Mouse (Mus musculus) MEL (cell line): Measurements from ENCODE around the gene Taok1. TPM values are rescaled to one million over a fixed set of nuclear protein-coding genes. Genes with fewer than 3 reads are reported as not detected.

Experiments used
- DNase-seq: peaks from one replicate; pipeline ENCODE4 v3.0.0; 2011; ENCODE audit warnings: low read depth, low spot score
- H3K27ac ChIP-seq: 2 replicates; pipeline ENCODE4 v1.5.1; 2012; ENCODE audit warnings: low read depth, mild to moderate bottlenecking, control low read depth, low read length, moderate library complexity; ENCODE audit not compliant: control insufficient read depth
- H3K27me3 ChIP-seq, 2 experiments: fragments of 150-350 bp in 1 of 2; sonication (generic) in 1 of 2; 2 replicates each; pipeline ENCODE4 v1.6.1; 2012; ENCODE audit warnings: low read length in 2 of 2, mild to moderate bottlenecking in 2 of 2, improper control_type of control experiment in 1 of 2, moderate library complexity in 1 of 2; ENCODE audit not compliant: insufficient read depth in 2 of 2, control insufficient read depth in 1 of 2
- H3K36me3 ChIP-seq, 2 experiments: 2 replicates each; pipeline ENCODE4 v1.6.1; 2012 to 2014; ENCODE audit warnings: low read length in 2 of 2, improper control_type of control experiment in 1 of 2, inconsistent platforms in 1 of 2, mild to moderate bottlenecking in 1 of 2; ENCODE audit not compliant: insufficient read depth in 2 of 2, control insufficient read depth in 1 of 2
- H3K4me1 ChIP-seq, 2 experiments: fragments of 150-350 bp in 1 of 2; sonication (generic) in 1 of 2; 2 replicates each; pipeline ENCODE4 v1.6.1; 2012; ENCODE audit warnings: low read length in 2 of 2, improper control_type of control experiment in 1 of 2, mild to moderate bottlenecking in 1 of 2; ENCODE audit not compliant: insufficient read depth in 2 of 2, control insufficient read depth in 1 of 2
- H3K4me3 ChIP-seq, 2 experiments: fragments of 150-350 bp in 1 of 2; sonication (generic) in 1 of 2; 2 replicates each; pipeline ENCODE4 v1.5.1; 2012; ENCODE audit warnings: low read depth in 2 of 2, low read length in 2 of 2, mild to moderate bottlenecking in 2 of 2, moderate library complexity in 2 of 2, control low read depth in 1 of 2, improper control_type of control experiment in 1 of 2; ENCODE audit not compliant: control insufficient read depth in 1 of 2, insufficient read depth in 1 of 2
- H3K79me2 ChIP-seq: 2 replicates; pipeline ENCODE4 v1.6.1; 2012; ENCODE audit warnings: mild to moderate bottlenecking, low read length, moderate library complexity; ENCODE audit not compliant: control insufficient read depth, poor library complexity, insufficient read depth
- H3K9ac ChIP-seq: 2 replicates; pipeline ENCODE4 v1.6.1; 2012; ENCODE audit warnings: low read depth, mild to moderate bottlenecking, control low read depth, low read length, moderate library complexity; ENCODE audit not compliant: control insufficient read depth, poor library complexity, severe bottlenecking
- H3K9me3 ChIP-seq: fragments of 150-350 bp; sonication (generic); replicated peaks from 2 replicates; pipeline ENCODE4 v1.6.1; 2012; ENCODE audit warnings: mild to moderate bottlenecking, low read length, improper control_type of control experiment, moderate library complexity; ENCODE audit not compliant: insufficient read depth
- CHD1 ChIP-seq: IDR thresholded peaks from 2 replicates; pipeline ENCODE4 v1.6.1; 2012; ENCODE audit warnings: low read depth, mild to moderate bottlenecking, inconsistent platforms, low read length, improper control_type of control experiment
- CHD2 ChIP-seq: IDR thresholded peaks from 2 replicates; pipeline ENCODE4 v1.6.1; 2011; ENCODE audit warnings: low read length, improper control_type of control experiment
- CTCF ChIP-seq, 3 experiments: IDR thresholded peaks in 2 of 3; conservative IDR thresholded peaks in 1 of 3; 2 replicates each; pipeline ENCODE4 v1.5.1; 2011 to 2012; ENCODE audit warnings: low read length in 3 of 3, low read depth in 2 of 3, mild to moderate bottlenecking in 2 of 3, improper control_type of control experiment in 1 of 3, inconsistent platforms in 1 of 3, mixed read lengths in 1 of 3, moderate library complexity in 1 of 3; ENCODE audit not compliant: control insufficient read depth in 1 of 3, insufficient read depth in 1 of 3, poor library complexity in 1 of 3, severe bottlenecking in 1 of 3
- E2F4 ChIP-seq: IDR thresholded peaks from 2 replicates; pipeline ENCODE4 v1.6.1; 2011; ENCODE audit warnings: low read depth, low read length, improper control_type of control experiment, borderline replicate concordance
- ELF1 ChIP-seq: IDR thresholded peaks from 2 replicates; pipeline ENCODE4 v1.6.1; 2014; ENCODE audit warnings: low read depth, mild to moderate bottlenecking, inconsistent platforms, low read length, improper control_type of control experiment, moderate library complexity
- EP300 ChIP-seq, 2 experiments: IDR thresholded peaks; 2 replicates each; pipeline ENCODE4 v1.6.1; 2011; ENCODE audit warnings: improper control_type of control experiment in 2 of 2, low read length in 2 of 2, low read depth in 1 of 2, mild to moderate bottlenecking in 1 of 2
- ETS1 ChIP-seq: IDR thresholded peaks from 2 replicates; pipeline ENCODE4 v1.6.1; 2012; ENCODE audit warnings: low read depth, mild to moderate bottlenecking, inconsistent platforms, low read length, improper control_type of control experiment, moderate library complexity
- GATA1 ChIP-seq: IDR thresholded peaks from 2 replicates; pipeline ENCODE4 v1.6.1; 2011; ENCODE audit warnings: low read depth, low read length, improper control_type of control experiment
- HCFC1 ChIP-seq: IDR thresholded peaks from 2 replicates; pipeline ENCODE4 v1.6.1; 2012; ENCODE audit warnings: low read depth, mild to moderate bottlenecking, inconsistent platforms, low read length, improper control_type of control experiment, moderate library complexity
- JUND ChIP-seq: IDR thresholded peaks from 2 replicates; pipeline ENCODE4 v1.6.1; 2011; ENCODE audit warnings: low read depth, mild to moderate bottlenecking, improper control_type of control experiment, low read length
- KAT2A ChIP-seq: conservative IDR thresholded peaks from 2 replicates; pipeline ENCODE4 v1.6.1; 2012; ENCODE audit warnings: low read depth, low read length, improper control_type of control experiment, inconsistent platforms
- MAX ChIP-seq: IDR thresholded peaks from 2 replicates; pipeline ENCODE4 v1.6.1; 2011; ENCODE audit warnings: low read length, improper control_type of control experiment
- MAZ ChIP-seq: IDR thresholded peaks from 2 replicates; pipeline ENCODE4 v1.6.1; 2012; ENCODE audit warnings: low read depth, mild to moderate bottlenecking, inconsistent platforms, low read length, improper control_type of control experiment
- MEF2A ChIP-seq: IDR thresholded peaks from 2 replicates; pipeline ENCODE4 v1.6.1; 2014; ENCODE audit warnings: low read depth, mild to moderate bottlenecking, inconsistent platforms, low read length, improper control_type of control experiment; ENCODE audit not compliant: poor library complexity, insufficient replicate concordance, severe bottlenecking; ENCODE audit errors: extremely low read depth
- MXI1 ChIP-seq: IDR thresholded peaks from 2 replicates; pipeline ENCODE4 v1.6.1; 2011; ENCODE audit warnings: mild to moderate bottlenecking, low read depth, low read length, improper control_type of control experiment
- MYC ChIP-seq: IDR thresholded peaks from 2 replicates; pipeline ENCODE4 v1.6.1; 2011; ENCODE audit warnings: low read depth, mild to moderate bottlenecking, low read length, improper control_type of control experiment, moderate library complexity
- NELFE ChIP-seq: IDR thresholded peaks from 2 replicates; pipeline ENCODE4 v1.6.1; 2011; ENCODE audit warnings: low read depth, low read length, improper control_type of control experiment
- POLR2A ChIP-seq, 2 experiments: IDR thresholded peaks; 2 replicates each; pipeline ENCODE4 v1.6.1; 2011 to 2012; ENCODE audit warnings: low read length in 2 of 2, mild to moderate bottlenecking in 2 of 2, control low read depth in 1 of 2, improper control_type of control experiment in 1 of 2, low read depth in 1 of 2, moderate library complexity in 1 of 2; ENCODE audit not compliant: control insufficient read depth in 1 of 2, insufficient read depth in 1 of 2, poor library complexity in 1 of 2
- POLR2AphosphoS2 ChIP-seq: IDR thresholded peaks from 2 replicates; pipeline ENCODE4 v1.6.1; 2011; ENCODE audit warnings: low read length, improper control_type of control experiment
- POLR2AphosphoS5 ChIP-seq: IDR thresholded peaks from 2 replicates; pipeline ENCODE4 v1.6.1; 2012; ENCODE audit warnings: low read depth, borderline replicate concordance, mild to moderate bottlenecking, inconsistent platforms, low read length, moderate library complexity, mixed read lengths
- RAD21 ChIP-seq: IDR thresholded peaks from 2 replicates; pipeline ENCODE4 v1.6.1; 2011; ENCODE audit warnings: mild to moderate bottlenecking, low read depth, low read length, improper control_type of control experiment
- RCOR1 ChIP-seq: IDR thresholded peaks from 2 replicates; pipeline ENCODE4 v1.6.1; 2012; ENCODE audit warnings: low read depth, mild to moderate bottlenecking, inconsistent platforms, low read length, improper control_type of control experiment
- SIN3A ChIP-seq: IDR thresholded peaks from 2 replicates; pipeline ENCODE4 v1.6.1; 2012; ENCODE audit warnings: low read length, improper control_type of control experiment, inconsistent platforms
- SMC3 ChIP-seq: IDR thresholded peaks from 2 replicates; pipeline ENCODE4 v1.6.1; 2011; ENCODE audit warnings: low read depth, low read length, improper control_type of control experiment
- TAL1 ChIP-seq: IDR thresholded peaks from 2 replicates; pipeline ENCODE4 v1.6.1; 2012; ENCODE audit warnings: mild to moderate bottlenecking, inconsistent platforms, low read length, moderate library complexity, mixed read lengths
- TBP ChIP-seq: IDR thresholded peaks from 2 replicates; pipeline ENCODE4 v1.8.0; 2011; ENCODE audit warnings: low read depth, low read length, improper control_type of control experiment
- TCF12 ChIP-seq: IDR thresholded peaks from 2 replicates; pipeline ENCODE4 v1.6.1; 2014; ENCODE audit warnings: low read depth, mild to moderate bottlenecking, inconsistent platforms, low read length, improper control_type of control experiment, moderate library complexity
- USF1 ChIP-seq: IDR thresholded peaks from 2 replicates; pipeline ENCODE4 v1.6.1; 2014; ENCODE audit warnings: low read depth, mild to moderate bottlenecking, inconsistent platforms, low read length, improper control_type of control experiment, moderate library complexity
- ZC3H11A ChIP-seq: IDR thresholded peaks from 2 replicates; pipeline ENCODE4 v1.6.1; 2012; ENCODE audit warnings: low read depth, mild to moderate bottlenecking, inconsistent platforms, low read length, improper control_type of control experiment
- ZKSCAN1 ChIP-seq: IDR thresholded peaks from 2 replicates; pipeline ENCODE4 v1.6.1; 2012; ENCODE audit warnings: low read depth, mild to moderate bottlenecking, inconsistent platforms, low read length, improper control_type of control experiment, moderate library complexity
- ZMIZ1 ChIP-seq: IDR thresholded peaks from 2 replicates; pipeline ENCODE4 v1.6.1; 2012; ENCODE audit warnings: low read depth, mild to moderate bottlenecking, inconsistent platforms, low read length, improper control_type of control experiment, moderate library complexity
- ZNF384 ChIP-seq: IDR thresholded peaks from 2 replicates; pipeline ENCODE4 v1.6.1; 2012; ENCODE audit warnings: low read depth, mild to moderate bottlenecking, inconsistent platforms, low read length, improper control_type of control experiment
- polyA plus RNA-seq, 2 experiments: library from polyadenylated mRNA; stranded (reverse) in 1 of 2; unstranded in 1 of 2; fragments of >175 nt in 1 of 2; fragments of >200 nt in 1 of 2; gene quantifications; 2 replicates each; pipeline versions ENCODE4 v1.2.1 to v1.2.4; 2012; ENCODE audit warnings: low replicate concordance in 2 of 2, low read depth in 1 of 2; ENCODE audit not compliant: insufficient read length in 2 of 2, insufficient read depth in 1 of 2, missing spikeins in 1 of 2
- total RNA-seq: library from RNA; depleted of rRNA; stranded (reverse); fragments of 300-350 nt; gene quantifications from 2 replicates; pipeline ENCODE4 v1.2.3, GENCODE M21; 2012

Gene Taok1
- total and polyA plus RNA-seq, 3 experiments: 7.9 to 31.0 (median 15.9) TPM

GRCm38 (mm10) chr11:77514281-77514831 is 93.3 kb downstream of the Taok1 start:
- Histone ChIP-seq H3K4me1 (peaks cover 2 to 18% of the 10 kb centered on the region in 2 experiments; a peak in 3 of 4 replicates), H3K4me3 (peak overlapping the region; percentile 85 to 96), H3K9ac (peak overlapping the region; percentile 84), H3K9me3 (no peaks in the 10 kb centered on the region), H3K27ac (peak overlapping the region; percentile 1; the same call in 1 of the 2 replicates), H3K27me3 (no peaks in the 10 kb centered on the region), H3K79me2 (peaks cover 2% of the 10 kb centered on the region; the same call in 1 of the 2 replicates), H3K36me3 (peaks cover 0 to 8% of the 10 kb centered on the region in 2 experiments; a peak in 2 of 4 replicates)
- TF ChIP-seq POLR2AphosphoS5: no peak
- TF ChIP-seq JUND: no peak
- TF ChIP-seq MAX: peak; percentile 44; the same call in 1 of the 2 replicates
- no peak for TF ChIP-seq ZKSCAN1
- no peak for TF ChIP-seq USF1
- no peak for TF ChIP-seq POLR2AphosphoS2
- 0 out of 2 replicates have a peak, but pooled peaks have one; percentile 14 for TF ChIP-seq MXI1
- TF ChIP-seq TAL1: peak; percentile 47
- TF ChIP-seq CTCF (IDR thresholded peaks at IDR 0.05 in 2 of 3, conservative IDR thresholded peaks at IDR 0.05 in 1 of 3; ENCODE audit: control insufficient read depth in 1 of 3, insufficient read depth in 1 of 3, low read depth in 2 of 3, low read length in 3 of 3, poor library complexity in 1 of 3, severe bottlenecking in 1 of 3): no peak
- no peak for TF ChIP-seq MAZ
- TF ChIP-seq E2F4: no peak
- TF ChIP-seq TCF12: 0 out of 2 replicates have a peak, but pooled peaks have one; percentile 56
- no peak for TF ChIP-seq ZMIZ1
- TF ChIP-seq ZC3H11A: no peak
- no peak for TF ChIP-seq RAD21
- no peak for TF ChIP-seq CHD2
- TF ChIP-seq ZNF384: no peak
- TF ChIP-seq TBP: 0 out of 2 replicates have a peak, but pooled peaks have one; percentile 5
- no peak for TF ChIP-seq HCFC1
- TF ChIP-seq GATA1: peak; percentile 72; the same call in 1 of the 2 replicates
- 0 out of 2 replicates have a peak, but pooled peaks have one; percentile 20 for TF ChIP-seq SMC3
- TF ChIP-seq KAT2A: no peak
- no peak for TF ChIP-seq ETS1
- 0 out of 4 replicates have a peak, but pooled peaks of 1 of the 2 experiments have one; percentile 22 for TF ChIP-seq EP300 (IDR thresholded peaks at IDR 0.05; ENCODE audit: low read depth in 1 of 2, low read length in 2 of 2)
- no peak for TF ChIP-seq CHD1
- TF ChIP-seq POLR2A (IDR thresholded peaks at IDR 0.05; ENCODE audit: control insufficient read depth in 1 of 2, insufficient read depth in 1 of 2, low read depth in 1 of 2, low read length in 2 of 2, poor library complexity in 1 of 2): no peak; a peak in 1 of 4 replicates
- no peak for TF ChIP-seq MYC
- TF ChIP-seq ELF1: no peak
- no peak for TF ChIP-seq NELFE
- TF ChIP-seq MEF2A: no peak
- no peak for TF ChIP-seq RCOR1
- TF ChIP-seq SIN3A: peak; percentile 57; the same call in 1 of the 2 replicates
- peak; percentile 86 for DNase-seq
